Mouse (Mus musculus) bone marrow macrophage, adult 2 months (primary cell): ENCODE results near the gene Golga4. TPM values are rescaled to one million over a fixed set of nuclear protein-coding genes. Genes with fewer than 3 reads are reported as not detected.
"Not testable (repeated sequence)": the region's sequence is repeated elsewhere in the genome, so short reads cannot be mapped to it uniquely, and the experiment has no call there.

Experiments used
- H3K27ac ChIP-seq: 2 replicates; pipeline ENCODE4 v1.5.1; 2012; ENCODE audit warnings: low read depth, low read length; ENCODE audit not compliant: insufficient read depth
- H3K4me1 ChIP-seq: 2 replicates; pipeline ENCODE4 v1.6.1; 2012; ENCODE audit warnings: low read length; ENCODE audit not compliant: control insufficient read depth, insufficient read depth
- H3K4me3 ChIP-seq: 2 replicates; pipeline ENCODE4 v1.5.1; 2012; ENCODE audit warnings: mild to moderate bottlenecking, low read length, moderate library complexity; ENCODE audit not compliant: insufficient read depth
- CTCF ChIP-seq: IDR thresholded peaks from 2 replicates; pipeline ENCODE4 v1.5.1; 2012; ENCODE audit warnings: low read depth, mild to moderate bottlenecking, low read length, moderate library complexity
- POLR2A ChIP-seq: IDR thresholded peaks from 2 replicates; pipeline ENCODE4 v1.6.1; 2012; ENCODE audit warnings: mild to moderate bottlenecking, low read depth, low read length, borderline replicate concordance
- polyA plus RNA-seq: library from polyadenylated mRNA; stranded (reverse); fragments of >200 nt; gene quantifications from 2 replicates; pipeline ENCODE4 v1.2.4, GENCODE M21; 2012; ENCODE audit not compliant: missing spikeins, insufficient read depth, insufficient read length

Golga4 gene
- polyA plus RNA-seq, 1 experiment = 52.2 TPM

DNA sequence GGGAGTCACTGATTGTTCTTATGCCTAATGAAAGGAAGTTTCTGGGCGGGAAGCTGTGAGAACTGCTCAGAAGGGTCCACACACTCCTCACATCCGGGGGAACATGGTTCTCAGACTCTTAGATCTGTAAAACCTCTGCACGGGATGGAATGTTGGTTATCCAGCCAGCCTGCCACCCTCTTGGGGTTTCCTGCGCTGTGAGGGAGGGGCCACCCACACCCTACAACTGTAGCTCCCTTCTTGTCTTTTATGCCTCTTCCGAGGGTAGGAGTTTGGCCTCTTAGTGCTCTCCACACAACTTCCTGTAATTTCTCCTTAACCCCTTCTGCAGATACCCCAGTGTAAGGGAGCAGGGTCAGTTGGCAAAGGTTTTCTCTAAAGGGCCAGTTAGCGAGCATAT, 76.7 kb downstream of the Golga4 start:
- H3K4me3 ChIP-seq = no peak overlapping the region
- no peak overlapping the region for H3K27ac ChIP-seq
- TF ChIP-seq POLR2A (no peak), CTCF (no peak)
- peaks cover 9% of the 10 kb centered on the region; the same call in 1 of the 2 replicates for H3K4me1 ChIP-seq

DNA sequence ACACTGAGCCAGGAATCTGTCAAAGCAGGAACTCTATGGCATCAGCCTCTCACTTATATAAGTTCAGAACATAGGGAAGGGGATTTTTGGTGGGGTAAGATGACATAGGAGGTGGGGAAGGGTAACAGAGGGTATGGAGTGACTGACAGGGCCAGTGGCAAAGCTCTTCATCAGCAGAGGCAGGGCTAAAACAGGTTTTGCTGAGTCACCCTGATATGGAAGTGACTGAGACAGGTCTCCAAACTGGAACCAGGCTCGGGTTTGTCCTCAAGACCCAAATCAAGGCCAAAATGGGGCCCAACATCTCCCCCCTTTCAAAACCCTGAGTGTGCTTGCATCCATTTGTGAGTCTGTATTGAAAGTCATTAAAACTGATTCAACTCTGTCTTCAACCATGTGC, 78.8 kb downstream of the Golga4 start:
- TF ChIP-seq CTCF (no peak), POLR2A (no peak)
- peaks cover 9% of the 10 kb centered on the region; the same call in 1 of the 2 replicates for H3K4me1 ChIP-seq
- H3K27ac ChIP-seq = no peak overlapping the region
- H3K4me3 ChIP-seq = no peak overlapping the region

DNA sequence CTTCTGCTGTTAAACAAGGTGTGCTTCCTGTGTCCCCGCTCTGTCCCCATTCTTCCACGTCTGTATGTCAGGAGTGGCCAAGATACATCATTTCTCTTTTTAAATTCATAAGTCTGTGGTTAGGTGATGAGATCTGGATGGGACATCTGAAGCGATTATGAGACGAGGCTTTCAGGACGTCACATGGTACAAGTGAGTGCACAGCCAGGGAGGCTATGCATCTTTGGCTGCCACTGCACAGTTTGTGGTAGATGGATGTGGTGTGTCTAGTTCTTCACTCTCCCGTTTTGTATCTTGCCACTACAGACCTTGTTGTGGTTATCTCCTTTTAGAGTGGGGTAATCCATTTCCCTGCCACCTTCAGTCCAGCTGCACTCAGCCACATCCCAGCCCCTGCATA, 79.9 kb downstream of the Golga4 start:
- H3K4me1 ChIP-seq = peaks cover 9% of the 10 kb centered on the region; the same call in 1 of the 2 replicates
- no peak overlapping the region for H3K4me3 ChIP-seq
- H3K27ac ChIP-seq = no peak overlapping the region
- TF ChIP-seq CTCF = no peak
- no peak for TF ChIP-seq POLR2A

DNA sequence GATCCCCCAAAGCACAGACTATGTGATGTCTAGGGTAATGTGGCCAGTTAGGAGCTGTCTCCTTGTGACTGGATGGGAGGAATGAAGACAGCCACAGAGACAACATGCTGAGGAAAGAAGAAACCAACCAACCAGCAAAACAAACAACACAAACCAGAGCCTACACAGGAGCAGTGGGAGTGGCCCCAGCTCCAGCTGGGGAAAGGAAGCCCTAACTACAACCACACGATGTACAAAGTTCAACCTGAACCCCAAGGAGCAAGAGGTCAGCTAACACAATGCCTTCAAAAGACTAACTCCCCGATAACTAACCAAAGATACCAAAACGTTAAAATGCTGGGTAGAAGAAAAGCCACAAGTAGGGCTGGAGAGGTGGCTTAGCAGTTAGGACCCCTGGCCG, 81.0 kb downstream of the Golga4 start:
- Histone ChIP-seq H3K27ac (no peak overlapping the region), H3K4me3 (no peak overlapping the region), H3K4me1 (peaks cover 9% of the 10 kb centered on the region; the same call in 1 of the 2 replicates)
- TF ChIP-seq CTCF (no peak), POLR2A (no peak)

DNA sequence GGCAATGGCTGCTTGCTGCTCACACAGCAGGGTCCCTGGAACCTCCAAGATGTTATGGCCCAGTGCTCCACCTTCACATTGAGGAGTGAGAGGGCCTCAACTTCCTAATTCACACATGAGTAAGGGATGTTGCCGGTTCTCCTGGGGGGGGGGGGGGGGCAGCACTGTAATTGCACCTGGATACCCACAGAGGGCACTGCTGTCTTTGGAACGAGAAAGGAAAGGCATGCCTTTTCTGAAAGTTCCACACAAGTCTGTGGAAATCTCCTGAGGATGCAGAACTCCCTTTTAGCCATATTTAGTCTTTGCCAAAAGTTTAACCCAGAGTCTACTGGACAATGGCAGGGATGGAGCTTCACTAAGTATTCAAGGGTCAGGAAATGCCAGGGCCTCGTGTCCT, 83.2 kb downstream of the Golga4 start:
- Histone ChIP-seq H3K4me3 (no peak overlapping the region), H3K27ac (no peak overlapping the region), H3K4me1 (peaks cover 6% of the 10 kb centered on the region; the same call in 1 of the 2 replicates)
- peak; percentile 10; the same call in 1 of the 2 replicates for TF ChIP-seq CTCF
- TF ChIP-seq POLR2A = no peak

DNA sequence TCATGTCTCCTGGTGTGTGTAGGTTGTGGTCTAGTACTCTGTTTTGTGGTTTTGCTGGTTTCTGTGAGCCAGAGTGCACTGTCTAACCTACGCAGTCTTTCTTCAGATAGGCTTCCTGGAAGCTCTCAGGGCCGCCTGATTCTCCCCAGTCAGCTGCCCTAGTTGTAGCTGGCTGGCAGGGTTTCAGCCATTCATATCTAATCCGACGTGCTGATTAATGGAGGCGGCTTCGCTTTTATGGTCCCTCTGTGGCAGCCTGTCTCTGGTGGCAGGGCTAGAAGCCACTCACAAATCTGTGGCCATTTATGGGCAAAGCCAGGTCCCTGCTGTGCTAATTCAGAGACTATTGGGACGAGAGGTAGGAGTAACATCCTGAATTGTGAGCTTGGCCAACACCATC, 84.2 kb downstream of the Golga4 start:
- TF ChIP-seq CTCF = no peak
- no peak for TF ChIP-seq POLR2A
- Histone ChIP-seq H3K27ac (no peak overlapping the region), H3K4me1 (no peaks in the 10 kb centered on the region), H3K4me3 (no peak overlapping the region)

DNA sequence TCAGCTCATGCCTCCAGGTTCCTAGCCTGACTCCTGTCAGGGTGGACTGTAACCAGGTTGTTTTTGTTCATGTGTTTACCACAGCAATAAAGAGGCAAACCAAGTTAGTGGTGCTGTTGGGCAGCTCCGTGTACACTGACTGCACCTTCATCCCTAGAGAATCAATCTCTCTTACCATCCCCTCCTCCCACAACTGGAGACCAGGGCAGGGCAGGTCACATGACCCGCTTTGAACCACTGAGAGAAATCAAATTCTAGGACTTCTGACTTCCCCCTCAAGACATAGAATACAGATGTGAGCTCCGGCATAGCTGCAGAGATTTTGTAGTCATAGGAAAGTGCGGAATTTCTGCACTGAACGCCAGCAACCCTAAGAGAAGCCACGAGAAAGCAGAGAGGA, 85.6 kb downstream of the Golga4 start:
- TF ChIP-seq POLR2A = no peak
- Histone ChIP-seq H3K4me3 (no peak overlapping the region), H3K4me1 (no peaks in the 10 kb centered on the region), H3K27ac (no peak overlapping the region)

DNA sequence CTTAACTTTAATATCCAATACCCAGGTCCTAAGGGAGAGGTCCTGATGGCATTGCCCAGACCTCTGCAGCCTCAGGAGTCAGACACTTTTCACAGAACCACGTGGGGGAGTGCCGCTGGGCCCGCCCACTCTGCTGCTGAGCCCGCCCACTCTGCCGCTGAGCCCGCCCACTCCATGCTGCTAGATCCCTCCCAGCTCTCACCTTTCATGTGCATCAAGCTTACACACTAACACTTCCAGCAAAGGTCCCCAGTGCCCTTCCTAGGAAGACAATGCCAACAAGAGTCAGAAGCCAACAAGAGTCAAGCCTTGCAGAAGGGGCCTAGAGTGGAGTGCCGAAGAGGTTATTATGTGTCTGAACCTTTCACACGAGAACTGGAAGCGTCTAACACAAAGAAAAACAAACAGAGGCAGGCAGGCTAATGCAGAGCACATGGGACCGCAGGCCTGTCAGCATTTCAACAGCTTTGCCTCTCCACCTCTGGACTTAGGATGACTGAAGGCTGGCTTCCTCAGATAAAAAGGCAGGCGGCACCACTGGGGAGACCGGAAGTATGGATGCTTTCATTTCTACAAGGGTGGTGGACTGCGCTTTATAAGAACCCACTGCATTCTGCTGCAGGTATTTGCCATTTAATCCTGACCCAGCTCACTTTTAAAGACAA, 86.7 kb downstream of the Golga4 start:
- Histone ChIP-seq H3K27ac (no peak overlapping the region), H3K4me3 (no peak overlapping the region), H3K4me1 (no peaks in the 10 kb centered on the region)
- TF ChIP-seq POLR2A (no peak), CTCF (no peak)

DNA sequence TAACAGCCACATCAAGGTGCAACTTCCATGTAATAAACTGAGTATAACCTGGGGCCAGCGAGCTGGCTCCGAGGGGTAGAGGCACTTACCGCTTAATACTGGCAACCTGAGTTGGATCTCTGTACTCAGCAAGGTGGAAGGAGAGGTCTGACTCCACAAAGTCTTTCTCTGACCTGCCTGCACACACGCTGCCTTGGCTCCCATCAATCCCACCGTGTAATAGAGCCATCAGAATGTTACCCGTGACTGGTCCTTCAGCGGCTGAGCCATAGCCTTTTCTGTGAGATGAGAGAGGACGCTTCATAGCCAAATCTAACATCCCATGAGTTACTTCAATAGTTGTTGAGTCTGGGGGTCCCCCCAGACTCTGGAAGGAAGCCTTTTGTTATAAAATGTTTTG, 87.4 kb downstream of the Golga4 start:
- TF ChIP-seq POLR2A = no peak
- TF ChIP-seq CTCF = no peak
- no peak overlapping the region for H3K27ac ChIP-seq
- no peaks in the 10 kb centered on the region for H3K4me1 ChIP-seq
- no peak overlapping the region for H3K4me3 ChIP-seq

DNA sequence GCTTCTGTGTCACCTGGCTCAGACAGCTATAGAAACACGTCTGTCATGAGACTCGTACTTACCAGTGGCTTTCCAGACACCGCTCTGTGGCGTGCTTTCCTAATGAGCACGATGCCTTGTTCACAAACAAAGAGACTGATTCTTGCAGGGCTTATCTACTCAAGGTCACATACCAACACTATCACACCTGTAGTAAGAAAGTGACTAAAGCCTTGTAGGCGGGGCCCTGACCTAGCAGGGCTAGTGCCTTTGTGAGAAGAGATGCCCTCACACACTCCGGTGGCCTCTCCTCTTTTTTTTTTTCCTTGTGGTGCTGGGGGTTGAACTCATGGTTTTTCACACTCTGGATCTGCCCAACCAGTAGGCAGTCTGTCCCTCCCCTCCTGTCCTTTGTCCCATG, 90.7 kb downstream of the Golga4 start:
- no peak overlapping the region for H3K4me3 ChIP-seq
- TF ChIP-seq CTCF (no peak), POLR2A (no peak)
- no peak overlapping the region for H3K27ac ChIP-seq
- H3K4me1 ChIP-seq = no peaks in the 10 kb centered on the region

DNA sequence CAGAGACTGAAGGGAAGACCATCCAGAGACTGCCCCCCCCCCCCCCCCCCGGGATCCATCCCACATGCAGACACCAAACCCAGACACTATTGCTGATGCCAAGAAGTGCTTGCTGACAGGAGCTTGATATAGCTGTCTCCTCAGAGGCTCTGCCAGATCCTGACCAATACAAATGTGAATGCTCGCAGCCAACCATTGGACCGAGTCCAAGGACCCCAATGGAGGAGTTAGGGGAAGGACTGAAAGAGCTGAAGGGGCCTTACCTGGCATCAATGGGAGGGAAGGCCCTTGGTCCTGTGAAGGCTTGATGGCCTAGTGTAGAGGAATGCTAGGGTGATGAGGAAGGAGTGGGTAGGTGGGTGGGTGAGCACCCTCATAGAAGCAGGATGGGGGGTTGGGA, 94.3 kb downstream of the Golga4 start:
- not testable (repeated sequence) for H3K4me3 ChIP-seq, H3K27ac ChIP-seq, H3K4me1 ChIP-seq
